Mouse (Mus musculus): ENCODE results near the gene Hint2.

- TF ChIP-seq CTCF (conservative IDR thresholded peaks at IDR 0.05; ENCODE audit: low read length) (no peak), NANOG (IDR thresholded peaks at IDR 0.05; ENCODE audit: borderline replicate concordance, low read length) (no peak), POU5F1 (IDR thresholded peaks at IDR 0.05; ENCODE audit: borderline replicate concordance, low read length) (no peak)
Observed at GRCm38 (mm10) chr4:43696561-43696960, 40.3 kb upstream of the Hint2 start.

All from E14TG2a.4 (cell line).